Mouse (Mus musculus): Measurements from ENCODE around the gene Ccnf. TPM values are rescaled to one million over a fixed set of nuclear protein-coding genes. Genes with fewer than 3 reads are reported as not detected.

The Ccnf gene
- polyA plus RNA-seq, 1 experiment from 2014 or later: 2.8 TPM

- TF ChIP-seq EP300 (IDR thresholded peaks at IDR 0.05): no peak
- no peak for TF ChIP-seq CTCF (IDR thresholded peaks at IDR 0.05)
- Histone ChIP-seq H3K27ac (ENCODE audit: low read length) (no peak overlapping the region), H3K9me3 (ENCODE audit: low read length) (no peaks in the 10 kb centered on the region), H3K4me2 (replicated peaks; ENCODE audit: low read depth, low read length) (no peak overlapping the region), H3K4me1 (ENCODE audit: insufficient read depth, low read depth, low read length) (peaks cover 8% of the 10 kb centered on the region), H3K9ac (replicated peaks; ENCODE audit: low read depth) (no peak overlapping the region), H3K27me3 (replicated peaks; ENCODE audit: insufficient read depth, low read length) (no peaks in the 10 kb centered on the region), H3K36me3 (ENCODE audit: insufficient read depth, low read length) (no peaks in the 10 kb centered on the region), H3K4me3 (ENCODE audit: low read depth, low read length) (no peak overlapping the region)
- DNase-seq (ENCODE audit: low spot score): no peak
- ATAC-seq: no peak
- WGBS: 100% methylated on average over 2 of the region's 2 CpGs
Observed at GRCm38 (mm10) chr17:24252329-24252728, 1.0 kb upstream of the Ccnf start.

GRCm38 (mm10) chr17:24250988-24251319 lies 330 bp downstream of the Ccnf start:
- Histone ChIP-seq H3K4me3 (ENCODE audit: low read depth, low read length) (peak overlapping the region; percentile 64), H3K27ac (ENCODE audit: low read length) (0 out of 2 replicates have a peak overlapping the region, but pooled peaks have one; percentile 32), H3K4me2 (replicated peaks; ENCODE audit: low read depth, low read length) (peak overlapping the region; percentile 87), H3K36me3 (ENCODE audit: insufficient read depth, low read length) (no peaks in the 10 kb centered on the region), H3K9me3 (ENCODE audit: low read length) (no peaks in the 10 kb centered on the region), H3K4me1 (ENCODE audit: insufficient read depth, low read depth, low read length) (peaks cover 8% of the 10 kb centered on the region), H3K27me3 (replicated peaks; ENCODE audit: insufficient read depth, low read length) (no peaks in the 10 kb centered on the region), H3K9ac (replicated peaks; ENCODE audit: low read depth) (peak overlapping the region; percentile 50)
- WGBS: under 1% methylated on average over 31 of the region's 32 CpGs
- TF ChIP-seq EP300 (IDR thresholded peaks at IDR 0.05) (no peak), CTCF (IDR thresholded peaks at IDR 0.05) (no peak)
- ATAC-seq: no peak
- DNase-seq (ENCODE audit: low spot score): no peak

DNA sequence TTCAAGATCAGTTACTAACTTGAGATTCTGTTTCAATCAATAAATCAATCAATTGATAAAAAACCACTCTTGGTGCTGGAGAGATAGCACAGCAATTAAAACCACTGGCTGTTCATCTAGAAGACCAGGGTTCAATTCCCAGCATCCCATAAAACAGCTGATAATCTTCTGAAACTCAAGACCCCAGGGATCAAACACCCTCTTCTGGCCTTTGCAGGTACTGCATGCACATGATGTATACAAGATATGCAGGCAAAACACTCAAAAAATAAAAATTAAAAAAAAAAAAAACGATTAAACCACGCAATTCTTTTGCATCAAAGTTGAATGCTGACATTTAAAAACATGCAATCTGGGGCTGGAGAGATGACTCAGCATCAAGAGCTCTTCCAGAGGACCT lies 2.6 kb downstream of the Ccnf start:
- H3K36me3 ChIP-seq (ENCODE audit: insufficient read depth, low read length): no peaks in the 10 kb centered on the region
- H3K9ac ChIP-seq (replicated peaks; ENCODE audit: low read depth): no peak overlapping the region
- peak; percentile 40 for TF ChIP-seq CTCF (IDR thresholded peaks at IDR 0.05)
- TF ChIP-seq EP300 (IDR thresholded peaks at IDR 0.05): no peak
- no peak overlapping the region for H3K27ac ChIP-seq (ENCODE audit: low read length)
- ATAC-seq (no peak), DNase-seq (ENCODE audit: low spot score) (no peak)
- H3K4me1 ChIP-seq (ENCODE audit: insufficient read depth, low read depth, low read length): peaks cover 8% of the 10 kb centered on the region
- no peak overlapping the region for H3K4me2 ChIP-seq (replicated peaks; ENCODE audit: low read depth, low read length)
- WGBS: 98% methylated on average over 2 of the region's 2 CpGs
- no peak overlapping the region for H3K4me3 ChIP-seq (ENCODE audit: low read depth, low read length)
- H3K9me3 ChIP-seq (ENCODE audit: low read length): no peaks in the 10 kb centered on the region
- H3K27me3 ChIP-seq (replicated peaks; ENCODE audit: insufficient read depth, low read length): no peaks in the 10 kb centered on the region

DNA sequence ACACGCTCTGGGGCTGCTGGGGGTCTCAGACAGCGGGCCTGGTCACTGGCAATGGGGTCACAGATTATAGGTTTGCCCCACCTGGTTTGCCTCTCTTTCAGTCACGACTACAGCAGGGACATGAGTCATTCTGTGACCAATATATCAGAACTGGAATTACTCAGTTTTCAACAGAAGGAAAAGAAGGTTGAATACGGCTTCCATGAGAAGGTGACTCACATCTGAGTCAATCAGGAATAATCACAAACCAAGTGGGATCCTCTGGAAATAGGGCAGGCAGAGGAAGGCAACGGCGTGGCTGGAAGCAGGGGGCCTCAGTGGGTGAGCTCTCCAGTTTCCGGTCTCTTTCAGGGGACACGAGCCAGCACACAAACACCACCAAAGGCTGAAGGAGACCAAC lies 7.2 kb downstream of the Ccnf start:
- H3K9ac ChIP-seq (replicated peaks; ENCODE audit: low read depth): no peak overlapping the region
- H3K4me1 ChIP-seq (ENCODE audit: insufficient read depth, low read depth, low read length): no peaks in the 10 kb centered on the region
- H3K36me3 ChIP-seq (ENCODE audit: insufficient read depth, low read length): no peaks in the 10 kb centered on the region
- no peak overlapping the region for H3K27ac ChIP-seq (ENCODE audit: low read length)
- no peak for TF ChIP-seq EP300 (IDR thresholded peaks at IDR 0.05)
- TF ChIP-seq CTCF (IDR thresholded peaks at IDR 0.05): no peak
- H3K4me3 ChIP-seq (ENCODE audit: low read depth, low read length): no peak overlapping the region
- DNase-seq (ENCODE audit: low spot score) (no peak), ATAC-seq (no peak)
- no peaks in the 10 kb centered on the region for H3K9me3 ChIP-seq (ENCODE audit: low read length)
- 96% methylated on average over 8 of the region's 8 CpGs for WGBS
- no peaks in the 10 kb centered on the region for H3K27me3 ChIP-seq (replicated peaks; ENCODE audit: insufficient read depth, low read length)
- H3K4me2 ChIP-seq (replicated peaks; ENCODE audit: low read depth, low read length): no peak overlapping the region

DNA sequence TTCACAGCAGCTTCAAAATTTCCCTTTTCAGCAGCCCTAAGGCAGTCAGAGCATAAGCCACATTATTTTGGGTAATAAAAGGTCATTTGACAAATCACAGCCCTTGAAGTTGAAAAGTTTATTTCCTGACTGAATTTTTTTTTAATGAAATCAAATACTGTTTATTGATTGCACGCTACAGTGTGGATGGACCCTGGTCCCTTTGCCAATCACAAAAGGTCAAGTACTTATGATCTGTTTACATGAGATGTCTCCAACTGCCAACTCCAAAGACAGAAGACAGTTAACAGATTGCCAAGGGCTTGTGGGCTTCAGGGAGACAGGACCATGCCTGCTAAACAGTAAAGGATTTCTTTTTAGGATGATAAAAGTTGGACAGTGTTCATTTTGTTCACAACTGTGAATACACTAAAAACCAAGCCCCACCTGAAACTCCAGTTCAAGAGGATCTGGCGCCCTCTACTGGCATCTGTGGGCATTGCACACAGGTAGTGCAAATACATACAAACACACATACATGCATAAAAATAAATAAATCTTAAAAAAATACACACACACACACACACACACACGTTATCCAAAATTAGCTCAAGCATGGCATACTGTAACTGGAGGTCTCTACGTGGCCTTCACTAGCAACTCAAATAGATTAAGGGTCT lies 7.8 kb downstream of the Ccnf start:
- H3K36me3 ChIP-seq (ENCODE audit: insufficient read depth, low read length): no peaks in the 10 kb centered on the region
- no peaks in the 10 kb centered on the region for H3K4me1 ChIP-seq (ENCODE audit: insufficient read depth, low read depth, low read length)
- H3K27ac ChIP-seq (ENCODE audit: low read length): no peak overlapping the region
- TF ChIP-seq EP300 (IDR thresholded peaks at IDR 0.05): no peak
- peak; percentile 74 for TF ChIP-seq CTCF (IDR thresholded peaks at IDR 0.05)
- no peak overlapping the region for H3K4me2 ChIP-seq (replicated peaks; ENCODE audit: low read depth, low read length)
- DNase-seq (ENCODE audit: low spot score): peak; percentile 17
- H3K4me3 ChIP-seq (ENCODE audit: low read depth, low read length): no peak overlapping the region
- 89% methylated on average over 4 of the region's 4 CpGs for WGBS
- ATAC-seq: no peak
- H3K9me3 ChIP-seq (ENCODE audit: low read length): no peaks in the 10 kb centered on the region
- H3K27me3 ChIP-seq (replicated peaks; ENCODE audit: insufficient read depth, low read length): no peaks in the 10 kb centered on the region
- no peak overlapping the region for H3K9ac ChIP-seq (replicated peaks; ENCODE audit: low read depth)

GRCm38 (mm10) chr17:24236921-24237320 lies 14.4 kb downstream of the Ccnf start:
- Histone ChIP-seq H3K9me3 (ENCODE audit: low read length) (no peaks in the 10 kb centered on the region), H3K4me3 (ENCODE audit: low read depth, low read length) (no peak overlapping the region), H3K9ac (replicated peaks; ENCODE audit: low read depth) (no peak overlapping the region), H3K4me1 (ENCODE audit: insufficient read depth, low read depth, low read length) (no peaks in the 10 kb centered on the region), H3K27ac (ENCODE audit: low read length) (no peak overlapping the region), H3K4me2 (replicated peaks; ENCODE audit: low read depth, low read length) (no peak overlapping the region), H3K36me3 (ENCODE audit: insufficient read depth, low read length) (peaks cover 11% of the 10 kb centered on the region), H3K27me3 (replicated peaks; ENCODE audit: insufficient read depth, low read length) (no peaks in the 10 kb centered on the region)
- DNase-seq (ENCODE audit: low spot score) (no peak), ATAC-seq (no peak)
- WGBS: 92% methylated on average over 7 of the region's 7 CpGs
- TF ChIP-seq EP300 (IDR thresholded peaks at IDR 0.05) (no peak), CTCF (IDR thresholded peaks at IDR 0.05) (no peak)

DNA sequence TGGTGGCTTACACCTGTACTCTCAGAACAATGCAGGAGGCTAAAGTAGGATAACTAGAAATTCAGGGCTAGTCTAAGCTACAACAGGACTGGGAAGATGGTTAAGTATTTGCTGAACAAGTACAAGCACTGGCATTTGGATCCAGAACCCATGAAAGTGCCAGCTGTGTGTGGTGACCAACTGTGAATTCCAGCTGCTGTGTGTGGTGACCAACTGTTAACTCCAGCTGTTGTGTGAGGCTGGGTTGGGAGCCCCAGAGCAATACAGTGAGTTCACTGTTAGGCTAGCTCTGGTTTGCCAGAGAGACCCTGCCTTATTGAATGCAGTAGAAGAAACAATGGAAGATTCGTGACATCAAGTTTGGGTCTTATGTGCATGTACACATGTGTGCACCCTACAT lies 14.8 kb downstream of the Ccnf start:
- WGBS: 100% methylated on average over 1 of the region's 1 CpGs
- Histone ChIP-seq H3K36me3 (ENCODE audit: insufficient read depth, low read length) (peaks cover 11% of the 10 kb centered on the region), H3K9me3 (ENCODE audit: low read length) (no peaks in the 10 kb centered on the region), H3K4me1 (ENCODE audit: insufficient read depth, low read depth, low read length) (no peaks in the 10 kb centered on the region), H3K9ac (replicated peaks; ENCODE audit: low read depth) (no peak overlapping the region), H3K27ac (ENCODE audit: low read length) (no peak overlapping the region), H3K27me3 (replicated peaks; ENCODE audit: insufficient read depth, low read length) (no peaks in the 10 kb centered on the region), H3K4me3 (ENCODE audit: low read depth, low read length) (no peak overlapping the region), H3K4me2 (replicated peaks; ENCODE audit: low read depth, low read length) (no peak overlapping the region)
- no peak for TF ChIP-seq EP300 (IDR thresholded peaks at IDR 0.05)
- no peak for TF ChIP-seq CTCF (IDR thresholded peaks at IDR 0.05)
- DNase-seq (ENCODE audit: low spot score) (no peak), ATAC-seq (no peak)
